Mouse (Mus musculus) hindbrain, embryonic 11.5 days (tissue): ENCODE results near the gene Tspan2. TPM values are rescaled to one million over a fixed set of nuclear protein-coding genes. Genes with fewer than 3 reads are reported as not detected.

Experiments
- ATAC-seq: fragments of 200-750 bp; cut with Nextera tagmentation; 2 replicates; pipeline ENCODE4 v1.8.0; 2017; ENCODE audit warnings: mild to moderate bottlenecking, moderate TSS enrichment, moderate library complexity; ENCODE audit not compliant: low FRiP score
- DNase-seq: peaks from one replicate; pipeline ENCODE4 v3.0.0-alpha.2; 2015; ENCODE audit warnings: low spot score
- H3K27ac ChIP-seq: fragments of 300-500 bp; sonication (generic); 2 replicates; pipeline ENCODE4 v1.5.1; 2014; ENCODE audit warnings: mild to moderate bottlenecking, low read depth, low read length
- H3K27me3 ChIP-seq: fragments of 300-500 bp; sonication (generic); 2 replicates; pipeline ENCODE4 v1.6.1; 2014; ENCODE audit warnings: mild to moderate bottlenecking, low read length, moderate library complexity, mixed read lengths; ENCODE audit not compliant: control insufficient read depth, insufficient read depth
- H3K36me3 ChIP-seq: fragments of 300-500 bp; sonication (generic); 2 replicates; pipeline ENCODE4 v1.6.1; 2014; ENCODE audit warnings: mild to moderate bottlenecking, low read length, moderate library complexity, mixed read lengths; ENCODE audit not compliant: control insufficient read depth, insufficient read depth
- H3K4me1 ChIP-seq: fragments of 300-500 bp; sonication (generic); replicated peaks from 2 replicates; pipeline ENCODE4 v1.6.1; 2014; ENCODE audit warnings: low read length, mixed read lengths; ENCODE audit not compliant: control insufficient read depth, insufficient read depth
- H3K4me2 ChIP-seq: fragments of 300-500 bp; sonication (generic); replicated peaks from 2 replicates; pipeline ENCODE4 v1.6.1; 2014; ENCODE audit warnings: mild to moderate bottlenecking, low read depth, low read length
- H3K4me3 ChIP-seq: fragments of 300-500 bp; sonication (generic); 2 replicates; pipeline ENCODE4 v1.5.1; 2014; ENCODE audit warnings: low read depth, low read length
- H3K9ac ChIP-seq: fragments of 300-500 bp; sonication (generic); 2 replicates; pipeline ENCODE4 v1.6.1; 2014; ENCODE audit warnings: low read depth, low read length
- H3K9me3 ChIP-seq: fragments of 300-500 bp; sonication (generic); 2 replicates; pipeline ENCODE4 v1.6.1; 2016; ENCODE audit warnings: low read length; ENCODE audit not compliant: control insufficient read depth
- WGBS: fragments of 180-500 bp; shearing (Covaris S2); extraction: QIAGEN DNeasy Blood & Tissue Kit; methylation state at CpG from one replicate; pipeline ENCODE4 v1.1.7; 2014; 5-methylcytosine and 5-hydroxymethylcytosine counted together
- polyA plus RNA-seq: library from polyadenylated mRNA; unstranded; fragments of >200 nt; fragmentation: Nextera tagmentation; extraction: Ambion mirVana; gene quantifications from 2 replicates; pipeline ENCODE4 v1.2.1, GENCODE M21; 2014

The Tspan2 gene
- polyA plus RNA-seq, 1 experiment from 2014 or later: 9.7 TPM

GRCm38 (mm10) chr3:102751136-102751535, 16.8 kb downstream of the Tspan2 start:
- no peaks in the 10 kb centered on the region for H3K36me3 ChIP-seq

GRCm38 (mm10) chr3:102751536-102751935, 17.2 kb downstream of the Tspan2 start:
- DNase-seq: no peak
- Histone ChIP-seq H3K27ac (no peak overlapping the region), H3K4me1 (no peaks in the 10 kb centered on the region), H3K4me2 (no peak overlapping the region), H3K27me3 (no peaks in the 10 kb centered on the region), H3K9ac (no peak overlapping the region), H3K9me3 (no peaks in the 10 kb centered on the region), H3K36me3 (no peaks in the 10 kb centered on the region), H3K4me3 (no peak overlapping the region)
- 88% methylated on average over 3 of the region's 3 CpGs for WGBS
- ATAC-seq: no peak

More at GRCm38 (mm10) chr3:102751136-102751535, 16.8 kb downstream of the Tspan2 start:
- Histone ChIP-seq H3K27ac (no peak overlapping the region), H3K9ac (no peak overlapping the region), H3K9me3 (no peaks in the 10 kb centered on the region), H3K4me2 (no peak overlapping the region), H3K27me3 (no peaks in the 10 kb centered on the region), H3K4me3 (no peak overlapping the region), H3K4me1 (no peaks in the 10 kb centered on the region)
- no peak for DNase-seq
- WGBS: 76% methylated on average over 5 of the region's 5 CpGs
- ATAC-seq: no peak

GRCm38 (mm10) chr3:102752053-102752452, 17.7 kb downstream of the Tspan2 start:
- no peaks in the 10 kb centered on the region for H3K27me3 ChIP-seq
- H3K36me3 ChIP-seq: no peaks in the 10 kb centered on the region
- H3K9ac ChIP-seq: no peak overlapping the region
- no peak overlapping the region for H3K4me2 ChIP-seq
- H3K9me3 ChIP-seq: no peaks in the 10 kb centered on the region
- H3K4me3 ChIP-seq: no peak overlapping the region
- no peak overlapping the region for H3K27ac ChIP-seq
- WGBS: 92% methylated on average over 4 of the region's 4 CpGs
- H3K4me1 ChIP-seq: no peaks in the 10 kb centered on the region
- ATAC-seq: no peak
- no peak for DNase-seq

- ATAC-seq (no peak), DNase-seq (no peak)
- 82% methylated on average over 5 of the region's 5 CpGs for WGBS
- Histone ChIP-seq H3K27me3 (no peaks in the 10 kb centered on the region), H3K36me3 (no peaks in the 10 kb centered on the region), H3K9me3 (no peaks in the 10 kb centered on the region), H3K4me3 (no peak overlapping the region), H3K9ac (no peak overlapping the region), H3K4me1 (no peaks in the 10 kb centered on the region), H3K4me2 (no peak overlapping the region), H3K27ac (no peak overlapping the region)
Observed at GRCm38 (mm10) chr3:102752457-102752856, 18.1 kb downstream of the Tspan2 start.

- ATAC-seq (no peak), DNase-seq (no peak)
- Histone ChIP-seq H3K36me3 (no peaks in the 10 kb centered on the region), H3K4me1 (no peaks in the 10 kb centered on the region), H3K27me3 (no peaks in the 10 kb centered on the region), H3K27ac (no peak overlapping the region), H3K9ac (no peak overlapping the region), H3K4me3 (no peak overlapping the region), H3K9me3 (no peaks in the 10 kb centered on the region), H3K4me2 (no peak overlapping the region)
- WGBS: 79% methylated on average over 1 of the region's 1 CpGs
Observed at GRCm38 (mm10) chr3:102755801-102756200, 21.5 kb downstream of the Tspan2 start.

GRCm38 (mm10) chr3:102757019-102757418, 22.7 kb downstream of the Tspan2 start:
- H3K27me3 ChIP-seq: no peaks in the 10 kb centered on the region
- H3K36me3 ChIP-seq: no peaks in the 10 kb centered on the region
- 76% methylated on average over 6 of the region's 6 CpGs for WGBS
- ATAC-seq: no peak
- no peak overlapping the region for H3K27ac ChIP-seq
- no peak overlapping the region for H3K9ac ChIP-seq
- no peaks in the 10 kb centered on the region for H3K9me3 ChIP-seq
- no peak overlapping the region for H3K4me3 ChIP-seq
- H3K4me1 ChIP-seq: no peaks in the 10 kb centered on the region
- H3K4me2 ChIP-seq: no peak overlapping the region
- DNase-seq: no peak

GRCm38 (mm10) chr3:102760236-102760635, 25.9 kb downstream of the Tspan2 start:
- Histone ChIP-seq H3K9me3 (no peaks in the 10 kb centered on the region), H3K27me3 (no peaks in the 10 kb centered on the region), H3K4me3 (no peak overlapping the region), H3K27ac (no peak overlapping the region), H3K36me3 (no peaks in the 10 kb centered on the region), H3K4me2 (no peak overlapping the region), H3K4me1 (no peaks in the 10 kb centered on the region), H3K9ac (no peak overlapping the region)
- DNase-seq: no peak
- 76% methylated on average over 3 of the region's 3 CpGs for WGBS
- ATAC-seq: no peak

GRCm38 (mm10) chr3:102762388-102762787, 28.1 kb downstream of the Tspan2 start:
- no peak for DNase-seq
- H3K27ac ChIP-seq: no peak overlapping the region
- peak; percentile 59; the same call in 1 of the 2 replicates for ATAC-seq
- H3K4me3 ChIP-seq: no peak overlapping the region
- H3K9ac ChIP-seq: no peak overlapping the region
- H3K36me3 ChIP-seq: no peaks in the 10 kb centered on the region
- H3K4me2 ChIP-seq: no peak overlapping the region
- no peaks in the 10 kb centered on the region for H3K27me3 ChIP-seq
- no peaks in the 10 kb centered on the region for H3K9me3 ChIP-seq
- WGBS: 31% methylated on average over 3 of the region's 3 CpGs
- no peaks in the 10 kb centered on the region for H3K4me1 ChIP-seq

GRCm38 (mm10) chr3:102763713-102764400, 29.5 kb downstream of the Tspan2 start:
- Histone ChIP-seq H3K9me3 (no peaks in the 10 kb centered on the region), H3K4me3 (no peak overlapping the region), H3K4me1 (no peaks in the 10 kb centered on the region), H3K9ac (no peak overlapping the region), H3K36me3 (no peaks in the 10 kb centered on the region), H3K4me2 (no peak overlapping the region), H3K27me3 (no peaks in the 10 kb centered on the region), H3K27ac (0 out of 2 replicates have a peak overlapping the region, but pooled peaks have one; percentile 18)
- no peak for DNase-seq
- 38% methylated on average over 10 of the region's 10 CpGs for WGBS
- ATAC-seq: 0 out of 2 replicates have a peak, but pooled peaks have one; percentile 17
